Mouse (Mus musculus) hematopoietic stem cell, adult 5-6 weeks (primary cell): ENCODE results near the gene Rgs3. TPM values are rescaled to one million over a fixed set of nuclear protein-coding genes. Genes with fewer than 3 reads are reported as not detected.

ENCODE experiments used
- ATAC-seq, 2 experiments: fragments of 125-278 bp in 1 of 2; replicated peaks in 1 of 2; 2 replicates each; pipeline ENCODE4 v1.8.0; 2016 to 2017; ENCODE audit warnings: inconsistent platforms in 2 of 2, mild to moderate bottlenecking in 2 of 2, moderate number of reproducible peaks in 2 of 2, low read depth in 1 of 2, moderate TSS enrichment in 1 of 2; ENCODE audit not compliant: low FRiP score in 2 of 2, poor library complexity in 2 of 2, severe bottlenecking in 2 of 2, insufficient read depth in 1 of 2, low TSS enrichment in 1 of 2
- total RNA-seq: library from RNA; stranded (forward); fragments of 172-1452, 232-1000 nt; gene quantifications from 2 replicates; pipeline ENCODE4 v1.2.3, GENCODE M21; 2017

Rgs3 gene
- total RNA-seq, 1 experiment from 2014 or later, result 23.7 TPM

- no peak for ATAC-seq
These were observed 32.0 kb upstream of the Rgs3 start for GRCm38 (mm10) chr4:62527655-62528054.

GRCm38 (mm10) chr4:62533729-62534128 lies 25.9 kb upstream of the Rgs3 start:
- ATAC-seq, result no peak

GRCm38 (mm10) chr4:62541802-62542201 lies 17.8 kb upstream of the Rgs3 start:
- ATAC-seq, result no peak

GRCm38 (mm10) chr4:62543782-62544181 lies 15.9 kb upstream of the Rgs3 start:
- ATAC-seq, result no peak

GRCm38 (mm10) chr4:62544801-62545200 lies 14.8 kb upstream of the Rgs3 start:
- ATAC-seq, result no peak

- no peak for ATAC-seq
These were observed 7.7 kb upstream of the Rgs3 start for GRCm38 (mm10) chr4:62551966-62552365.

- no peak for ATAC-seq
These were observed 2.2 kb upstream of the Rgs3 start for GRCm38 (mm10) chr4:62557436-62557835.

GRCm38 (mm10) chr4:62560963-62561629 lies 1.4 kb downstream of the Rgs3 start:
- ATAC-seq, result peak; percentile 90 to 91

- ATAC-seq, result no peak; a peak in 1 of 4 replicates
These were observed 2.0 kb downstream of the Rgs3 start for GRCm38 (mm10) chr4:62561630-62562001.

GRCm38 (mm10) chr4:62562006-62562405 lies 2.4 kb downstream of the Rgs3 start:
- no peak for ATAC-seq

GRCm38 (mm10) chr4:62566530-62566929 lies 6.9 kb downstream of the Rgs3 start:
- ATAC-seq, result no peak

- ATAC-seq, result no peak
These were observed 8.0 kb downstream of the Rgs3 start for GRCm38 (mm10) chr4:62567696-62568095.

- no peak for ATAC-seq
These were observed 8.7 kb downstream of the Rgs3 start for GRCm38 (mm10) chr4:62568359-62568758.

GRCm38 (mm10) chr4:62569603-62570002 lies 10.0 kb downstream of the Rgs3 start:
- ATAC-seq, result no peak

GRCm38 (mm10) chr4:62570029-62570428 lies 10.4 kb downstream of the Rgs3 start:
- ATAC-seq, result no peak

GRCm38 (mm10) chr4:62582365-62583264 lies 23.0 kb downstream of the Rgs3 start:
- ATAC-seq, result peak; percentile 60 to 61; a peak in 2 of 4 replicates

GRCm38 (mm10) chr4:62583265-62584092 lies 23.8 kb downstream of the Rgs3 start:
- peak; percentile 47 to 59 for ATAC-seq

- ATAC-seq, result no peak
These were observed 27.4 kb downstream of the Rgs3 start for GRCm38 (mm10) chr4:62587067-62587466.
